Mouse (Mus musculus) embryonic fibroblast, embryonic 13.5 days (primary cell): ENCODE measurements around the gene 5031439G07Rik.

Experiments
- CTCF ChIP-seq: IDR thresholded peaks from 2 replicates; pipeline ENCODE4 v1.5.1; 2011; ENCODE audit warnings: mild to moderate bottlenecking, control low read depth, low read length, moderate library complexity, borderline replicate concordance; ENCODE audit not compliant: insufficient read depth
- POLR2A ChIP-seq: IDR thresholded peaks from 2 replicates; pipeline ENCODE4 v1.6.1; 2011; ENCODE audit warnings: low read depth, mild to moderate bottlenecking, control low read depth, low read length, moderate library complexity

DNA sequence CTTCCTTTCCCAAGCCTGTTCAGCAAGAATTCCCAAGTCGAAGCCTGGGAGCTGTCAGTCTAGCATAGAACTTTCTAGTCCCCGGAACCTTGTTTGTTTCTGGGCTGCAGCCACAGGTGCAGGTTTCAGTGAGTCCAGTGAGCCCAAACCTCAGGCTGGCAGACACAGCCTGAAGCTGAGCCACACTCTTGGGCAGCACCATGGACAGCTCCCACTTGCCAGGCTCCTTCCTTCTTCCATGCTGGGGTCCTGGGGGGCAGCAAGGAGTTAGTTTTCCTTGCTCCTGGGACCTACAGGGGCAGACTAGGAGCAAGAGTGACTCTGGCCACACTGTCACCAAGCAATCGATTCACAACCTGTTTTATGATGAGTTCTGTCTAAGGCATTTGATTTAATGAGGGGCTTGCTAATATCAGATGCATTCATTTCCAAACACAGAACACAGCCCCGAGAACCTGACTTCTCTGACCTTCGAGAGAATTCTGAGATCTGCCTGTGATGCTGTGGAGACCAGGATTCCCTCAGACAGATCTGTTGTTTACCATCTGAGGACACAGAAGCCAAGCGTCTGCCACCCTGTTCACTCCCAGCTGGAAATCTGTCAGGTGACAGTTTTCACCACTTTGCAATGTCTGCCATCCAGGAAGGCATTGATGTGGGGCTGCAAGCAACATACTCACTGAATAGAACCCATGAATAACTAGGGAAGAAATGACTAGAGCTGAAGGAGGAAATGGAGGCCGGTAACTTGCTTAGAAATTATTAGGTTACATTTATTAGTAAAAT is 22.6 kb downstream of the 5031439G07Rik start:
- TF ChIP-seq POLR2A (no peak), CTCF (no peak)
